Mouse (Mus musculus): ENCODE data around the gene Slc2a1. TPM values are rescaled to one million over a fixed set of nuclear protein-coding genes. Genes with fewer than 3 reads are reported as not detected.

Gene Slc2a1
- total and polyA plus RNA-seq, 2 experiments, result 6.9 to 11.1 TPM

GRCm38 (mm10) chr4:119118659-119119077 is 10.2 kb downstream of the Slc2a1 start:
- TF ChIP-seq POLR2A (IDR thresholded peaks at IDR 0.05; ENCODE audit: extremely low read depth, insufficient read depth, low read length) (no peak), CTCF (IDR thresholded peaks at IDR 0.05; ENCODE audit: low read depth, low read length) (no peak)
- H3K79me2 ChIP-seq (ENCODE audit: control insufficient read depth, insufficient read depth, low read length), result peaks cover 13% of the 10 kb centered on the region
- WGBS, result 37% methylated on average over 4 of the region's 4 CpGs
- peaks cover 52% of the 10 kb centered on the region for H3K4me1 ChIP-seq (ENCODE audit: control insufficient read depth, insufficient read depth, low read length)
- H3K36me3 ChIP-seq (ENCODE audit: control insufficient read depth, insufficient read depth, low read length), result no peaks in the 10 kb centered on the region
- peak; percentile 51 for DNase-seq (ENCODE audit: extremely low read depth, low read depth, low spot score)
- peak overlapping the region; percentile 60 for H3K27ac ChIP-seq (replicated peaks; ENCODE audit: insufficient read depth, low read depth, low read length)
- H3K4me3 ChIP-seq (ENCODE audit: insufficient read depth, low read depth, low read length), result no peak overlapping the region
- no peaks in the 10 kb centered on the region for H3K27me3 ChIP-seq (ENCODE audit: control insufficient read depth, insufficient read depth, low read length)
- H3K9ac ChIP-seq (ENCODE audit: low read depth, low read length), result no peak overlapping the region

- Histone ChIP-seq H3K4me1 (ENCODE audit: control insufficient read depth, insufficient read depth, low read length) (peaks cover 54% of the 10 kb centered on the region), H3K27me3 (ENCODE audit: control insufficient read depth, insufficient read depth, low read length) (no peaks in the 10 kb centered on the region), H3K27ac (replicated peaks; ENCODE audit: insufficient read depth, low read depth, low read length) (peak overlapping the region; percentile 95), H3K4me3 (ENCODE audit: insufficient read depth, low read depth, low read length) (no peak overlapping the region), H3K36me3 (ENCODE audit: control insufficient read depth, insufficient read depth, low read length) (no peaks in the 10 kb centered on the region), H3K9ac (ENCODE audit: low read depth, low read length) (no peak overlapping the region), H3K79me2 (ENCODE audit: control insufficient read depth, insufficient read depth, low read length) (peaks cover 10% of the 10 kb centered on the region; the same call in 1 of the 2 replicates)
- DNase-seq (ENCODE audit: extremely low read depth, low read depth, low spot score), result peak; percentile 93
- no peak for TF ChIP-seq POLR2A (IDR thresholded peaks at IDR 0.05; ENCODE audit: extremely low read depth, insufficient read depth, low read length)
- TF ChIP-seq CTCF (IDR thresholded peaks at IDR 0.05; ENCODE audit: low read depth, low read length), result no peak
- 21% methylated on average over 5 of the region's 5 CpGs for WGBS
Observed at GRCm38 (mm10) chr4:119119354-119119753, 10.8 kb downstream of the Slc2a1 start.

- no peak overlapping the region for H3K4me3 ChIP-seq (ENCODE audit: insufficient read depth, low read depth, low read length)
- H3K79me2 ChIP-seq (ENCODE audit: control insufficient read depth, insufficient read depth, low read length), result peaks cover 10% of the 10 kb centered on the region; the same call in 1 of the 2 replicates
- H3K4me1 ChIP-seq (ENCODE audit: control insufficient read depth, insufficient read depth, low read length), result peaks cover 59% of the 10 kb centered on the region
- WGBS, result 35% methylated on average over 6 of the region's 6 CpGs
- peak overlapping the region; percentile 95 for H3K27ac ChIP-seq (replicated peaks; ENCODE audit: insufficient read depth, low read depth, low read length)
- H3K36me3 ChIP-seq (ENCODE audit: control insufficient read depth, insufficient read depth, low read length), result no peaks in the 10 kb centered on the region
- H3K9ac ChIP-seq (ENCODE audit: low read depth, low read length), result peak overlapping the region; percentile 12; the same call in 1 of the 2 replicates
- peak; percentile 91 for DNase-seq (ENCODE audit: extremely low read depth, low read depth, low spot score)
- no peaks in the 10 kb centered on the region for H3K27me3 ChIP-seq (ENCODE audit: control insufficient read depth, insufficient read depth, low read length)
- TF ChIP-seq CTCF (IDR thresholded peaks at IDR 0.05; ENCODE audit: low read depth, low read length) (no peak), POLR2A (IDR thresholded peaks at IDR 0.05; ENCODE audit: extremely low read depth, insufficient read depth, low read length) (no peak)
Observed at GRCm38 (mm10) chr4:119120095-119120494, 11.6 kb downstream of the Slc2a1 start.

- TF ChIP-seq POLR2A (IDR thresholded peaks at IDR 0.05; ENCODE audit: extremely low read depth, insufficient read depth, low read length), result no peak
- no peak for TF ChIP-seq CTCF (IDR thresholded peaks at IDR 0.05; ENCODE audit: low read depth, low read length)
- H3K79me2 ChIP-seq (ENCODE audit: control insufficient read depth, insufficient read depth, low read length), result peaks cover 13% of the 10 kb centered on the region; the same call in 1 of the 2 replicates
- H3K27ac ChIP-seq (replicated peaks; ENCODE audit: insufficient read depth, low read depth, low read length), result peak overlapping the region; percentile 95
- DNase-seq (ENCODE audit: extremely low read depth, low read depth, low spot score), result peak; percentile 84
- no peaks in the 10 kb centered on the region for H3K27me3 ChIP-seq (ENCODE audit: control insufficient read depth, insufficient read depth, low read length)
- 20% methylated on average over 4 of the region's 4 CpGs for WGBS
- H3K4me1 ChIP-seq (ENCODE audit: control insufficient read depth, insufficient read depth, low read length), result peaks cover 62% of the 10 kb centered on the region
- H3K4me3 ChIP-seq (ENCODE audit: insufficient read depth, low read depth, low read length), result no peak overlapping the region
- H3K9ac ChIP-seq (ENCODE audit: low read depth, low read length), result no peak overlapping the region
- H3K36me3 ChIP-seq (ENCODE audit: control insufficient read depth, insufficient read depth, low read length), result no peaks in the 10 kb centered on the region
Observed at GRCm38 (mm10) chr4:119121249-119121648, 12.7 kb downstream of the Slc2a1 start.

- no peak for TF ChIP-seq CTCF (IDR thresholded peaks at IDR 0.05; ENCODE audit: low read depth, low read length)
- TF ChIP-seq POLR2A (IDR thresholded peaks at IDR 0.05; ENCODE audit: extremely low read depth, insufficient read depth, low read length), result no peak
- H3K79me2 ChIP-seq (ENCODE audit: control insufficient read depth, insufficient read depth, low read length), result peaks cover 12% of the 10 kb centered on the region; the same call in 1 of the 2 replicates
- peaks cover 35% of the 10 kb centered on the region for H3K4me1 ChIP-seq (ENCODE audit: control insufficient read depth, insufficient read depth, low read length)
- WGBS, result 58% methylated on average over 2 of the region's 2 CpGs
- H3K4me3 ChIP-seq (ENCODE audit: insufficient read depth, low read depth, low read length), result no peak overlapping the region
- H3K9ac ChIP-seq (ENCODE audit: low read depth, low read length), result no peak overlapping the region
- H3K27me3 ChIP-seq (ENCODE audit: control insufficient read depth, insufficient read depth, low read length), result no peaks in the 10 kb centered on the region
- peak; percentile 53 for DNase-seq (ENCODE audit: extremely low read depth, low read depth, low spot score)
- H3K27ac ChIP-seq (replicated peaks; ENCODE audit: insufficient read depth, low read depth, low read length), result peak overlapping the region; percentile 46
- H3K36me3 ChIP-seq (ENCODE audit: control insufficient read depth, insufficient read depth, low read length), result no peaks in the 10 kb centered on the region
Observed at GRCm38 (mm10) chr4:119124771-119125273, 16.3 kb downstream of the Slc2a1 start.

GRCm38 (mm10) chr4:119125577-119126270 is 17.2 kb downstream of the Slc2a1 start:
- peak overlapping the region; percentile 6; the same call in 1 of the 2 replicates for H3K9ac ChIP-seq (ENCODE audit: low read depth, low read length)
- TF ChIP-seq CTCF (IDR thresholded peaks at IDR 0.05; ENCODE audit: low read depth, low read length) (no peak), POLR2A (IDR thresholded peaks at IDR 0.05; ENCODE audit: extremely low read depth, insufficient read depth, low read length) (no peak)
- H3K27ac ChIP-seq (replicated peaks; ENCODE audit: insufficient read depth, low read depth, low read length), result peak overlapping the region; percentile 46
- peak; percentile 72 for DNase-seq (ENCODE audit: extremely low read depth, low read depth, low spot score)
- no peaks in the 10 kb centered on the region for H3K36me3 ChIP-seq (ENCODE audit: control insufficient read depth, insufficient read depth, low read length)
- H3K27me3 ChIP-seq (ENCODE audit: control insufficient read depth, insufficient read depth, low read length), result no peaks in the 10 kb centered on the region
- peaks cover 12% of the 10 kb centered on the region; the same call in 1 of the 2 replicates for H3K79me2 ChIP-seq (ENCODE audit: control insufficient read depth, insufficient read depth, low read length)
- H3K4me1 ChIP-seq (ENCODE audit: control insufficient read depth, insufficient read depth, low read length), result peaks cover 27% of the 10 kb centered on the region
- 13% methylated on average over 9 of the region's 9 CpGs for WGBS
- no peak overlapping the region for H3K4me3 ChIP-seq (ENCODE audit: insufficient read depth, low read depth, low read length)

All from liver, adult 2 months (tissue).